Mouse (Mus musculus): ENCODE measurements at regions not wholly inside any gene's neighbourhood (a gene's known extent, or its start where the extent isn't known, plus 50 kb on each side); places are given as distances from the start of the nearest gene placed in this dataset.

DNA sequence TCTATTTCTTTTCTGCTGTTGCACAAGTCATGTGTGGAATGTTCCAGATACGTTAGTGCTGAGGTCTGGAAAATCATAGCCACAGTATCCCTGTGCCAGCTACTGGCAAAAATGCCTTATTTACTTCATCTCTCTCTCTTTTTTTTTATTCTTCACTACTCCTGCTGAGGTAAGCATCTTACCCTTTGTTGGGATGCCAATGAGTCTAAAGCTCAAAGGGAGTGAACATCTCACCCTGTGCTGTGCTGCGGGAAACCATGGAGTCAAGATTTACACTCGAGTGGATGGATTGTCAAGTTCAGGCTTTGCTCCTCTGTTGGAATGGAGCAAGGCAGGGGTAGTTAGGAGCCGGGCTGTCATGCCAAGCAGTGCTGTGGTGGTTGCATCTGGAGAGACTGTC, 140.1 kb upstream of the Tmpo start:
- TF ChIP-seq CTCF (IDR thresholded peaks at IDR 0.05; ENCODE audit: insufficient read depth, low read length) (no peak), POLR2A (IDR thresholded peaks at IDR 0.05; ENCODE audit: borderline replicate concordance, extremely low read depth, low read depth, low read length) (no peak)

Measured in lung, adult 2 months (tissue).